Mouse (Mus musculus): Measurements from ENCODE around the gene Olfr1200. TPM values are rescaled to one million over a fixed set of nuclear protein-coding genes. Genes with fewer than 3 reads are reported as not detected.

Gene Olfr1200
- not detected for polyA plus RNA-seq (2017; shearing (Covaris generic))

DNA sequence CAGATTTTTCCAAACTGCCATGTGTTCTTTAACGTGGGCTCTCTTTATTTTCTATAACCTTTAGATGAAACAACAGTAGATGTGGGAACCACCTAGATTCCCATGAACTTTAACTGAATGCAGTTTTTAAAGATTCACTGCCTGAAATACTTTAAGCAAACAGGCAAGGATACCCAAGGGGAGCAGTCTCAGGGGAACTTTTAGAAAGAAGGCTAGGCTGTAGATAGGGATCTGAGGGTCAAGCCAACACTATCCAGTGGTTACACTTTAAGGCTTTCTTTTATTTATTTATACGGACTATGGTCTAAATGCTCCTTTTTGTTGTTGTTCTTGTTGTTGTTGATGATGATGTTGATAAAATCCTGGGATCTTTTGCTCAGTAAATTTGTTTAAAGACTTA, at the start of gene Olfr1200:
TSS of gene Olfr1200 (minus strand) at position 101 of the 400 bp plus-strand sequence.

GRCm38 (mm10) chr2:88814196-88814595, 43.9 kb upstream of the Olfr1200 start, which contains the start of gene Olfr1202:
Gene Olfr1202, plus strand, starts transcription at chr2:88814496.

DNA sequence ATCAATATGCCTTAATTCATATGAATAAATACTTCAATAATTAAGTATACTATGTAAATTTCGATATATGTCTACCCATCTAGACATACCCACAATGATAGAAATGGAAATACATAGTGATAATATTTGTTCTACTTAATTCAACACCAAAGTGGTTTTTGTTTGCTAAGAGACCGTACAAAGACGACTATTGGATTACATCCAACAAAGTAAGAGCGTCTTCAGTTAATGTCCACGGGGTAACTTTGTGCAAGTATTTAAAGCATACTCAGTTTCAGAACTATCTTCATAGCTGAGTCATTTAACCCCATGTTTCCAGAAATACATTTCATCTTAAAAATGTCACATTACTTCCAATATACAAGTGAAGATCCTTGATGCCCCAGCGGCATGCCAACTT, 22.4 kb upstream of the Olfr1200 start, which contains the start of gene Olfr1201:
TSS of gene Olfr1201 (plus strand) at position 301 of the 400 bp plus-strand sequence.

DNA sequence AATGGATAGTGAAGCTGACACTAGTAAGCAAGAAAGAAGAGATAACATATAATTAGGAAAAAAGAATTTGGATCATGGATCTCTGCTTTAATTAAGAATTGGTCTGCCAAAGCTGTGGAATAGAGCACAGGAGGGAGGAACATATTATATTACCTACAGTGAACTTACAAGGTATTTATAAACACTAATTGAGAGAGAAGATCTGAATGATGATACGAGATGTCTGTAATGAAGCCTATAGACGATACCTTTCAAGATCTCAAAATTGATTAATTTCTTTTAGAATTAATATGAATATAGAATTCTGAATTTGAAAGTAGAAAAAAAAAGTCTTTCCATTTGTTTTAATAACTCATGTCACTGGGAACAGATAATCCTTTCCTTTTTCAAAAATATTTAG, 9.9 kb downstream of the Olfr1200 start, which contains the start of gene Olfr1199:
TSS of gene Olfr1199 (minus strand) at position 101 of the 400 bp plus-strand sequence.

GRCm38 (mm10) chr2:88751270-88751669, 19.0 kb downstream of the Olfr1200 start, which contains the start of gene Olfr1198:
Gene Olfr1198, minus strand, starts transcription at chr2:88751370.

DNA sequence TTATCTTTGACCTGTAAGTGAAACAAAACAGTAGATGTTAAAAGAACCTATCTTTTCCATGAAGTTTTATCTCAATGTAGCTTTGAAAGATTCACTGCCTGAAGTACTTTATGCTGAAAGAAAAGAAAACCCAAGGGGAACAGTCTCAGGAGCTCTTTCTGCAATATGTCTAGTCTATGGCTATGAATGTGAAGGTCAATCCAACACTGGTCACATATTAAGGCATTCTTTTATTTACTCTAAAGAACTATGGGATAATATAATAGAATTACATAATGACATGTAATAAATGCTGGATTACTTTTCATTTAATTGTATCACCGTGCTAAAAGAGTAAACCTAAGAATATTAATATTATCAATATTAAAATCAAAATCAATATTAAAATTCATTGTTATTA, 38.0 kb downstream of the Olfr1200 start, which contains the start of gene Olfr1197:
TSS of gene Olfr1197 (minus strand) at position 101 of the 400 bp plus-strand sequence.

Other genes starting within 250 kb of the Olfr1200 start
- not detected for gene Olfr1188, start 213.6 kb downstream of the Olfr1200 start, polyA plus RNA-seq (2017; shearing (Covaris generic))
- not detected for gene Olfr1189, start 184.0 kb downstream of the Olfr1200 start, polyA plus RNA-seq (2017; shearing (Covaris generic))
- not detected for gene Olfr1191-ps1, start 129.9 kb downstream of the Olfr1200 start, polyA plus RNA-seq (2017; shearing (Covaris generic))
- gene Olfr1192-ps1, start 122.0 kb downstream of the Olfr1200 start, polyA plus RNA-seq (2017; shearing (Covaris generic)) = not detected
- not detected for gene Olfr1193, start 94.9 kb downstream of the Olfr1200 start, polyA plus RNA-seq (2017; shearing (Covaris generic))
- 0.40 TPM for gene Olfr1195, start 81.3 kb downstream of the Olfr1200 start, polyA plus RNA-seq (2017; shearing (Covaris generic))
- not detected for gene Olfr1196, start 65.9 kb downstream of the Olfr1200 start, polyA plus RNA-seq (2017; shearing (Covaris generic))
- gene Olfr1197, start 38.1 kb downstream of the Olfr1200 start, polyA plus RNA-seq (2017; shearing (Covaris generic)) = not detected
- gene Olfr1198, start 19.1 kb downstream of the Olfr1200 start, polyA plus RNA-seq (2017; shearing (Covaris generic)) = not detected
- gene Olfr1199, start 10.0 kb downstream of the Olfr1200 start, polyA plus RNA-seq (2017; shearing (Covaris generic)) = not detected
- not detected for gene Olfr1201, start 22.5 kb upstream of the Olfr1200 start, polyA plus RNA-seq (2017; shearing (Covaris generic))
- gene Olfr1202, start 44.0 kb upstream of the Olfr1200 start, polyA plus RNA-seq (2017; shearing (Covaris generic)) = not detected
- 0.05 TPM for gene Olfr1205, start 59.2 kb upstream of the Olfr1200 start, polyA plus RNA-seq (2017; shearing (Covaris generic))
- not detected for gene Olfr1204, start 78.8 kb upstream of the Olfr1200 start, polyA plus RNA-seq (2017; shearing (Covaris generic))
- gene Olfr1206, start 92.7 kb upstream of the Olfr1200 start, polyA plus RNA-seq (2017; shearing (Covaris generic)) = not detected
- 0.12 TPM for gene Olfr1208, start 131.8 kb upstream of the Olfr1200 start, polyA plus RNA-seq (2017; shearing (Covaris generic))
- not detected for gene Olfr1209, start 144.7 kb upstream of the Olfr1200 start, polyA plus RNA-seq (2017; shearing (Covaris generic))
- gene Olfr1211, start 167.6 kb upstream of the Olfr1200 start, polyA plus RNA-seq (2017; shearing (Covaris generic)) = not detected
- not detected for gene Olfr1212, start 183.5 kb upstream of the Olfr1200 start, polyA plus RNA-seq (2017; shearing (Covaris generic))
- gene Gm13762, start 209.8 kb upstream of the Olfr1200 start, polyA plus RNA-seq (2017; shearing (Covaris generic)) = not detected
- not detected for gene Olfr1214, start 222.2 kb upstream of the Olfr1200 start, polyA plus RNA-seq (2017; shearing (Covaris generic))
- gene Olfr1215, start 236.5 kb upstream of the Olfr1200 start, polyA plus RNA-seq (2017; shearing (Covaris generic)) = 0.17 TPM
- gene Olfr1216, start 247.9 kb upstream of the Olfr1200 start, polyA plus RNA-seq (2017; shearing (Covaris generic)) = not detected

All from naive thymus-derived CD4-positive, alpha-beta T cell, adult 5 months (primary cell).